Mouse (Mus musculus) forebrain, embryonic 10.5 days (tissue): ENCODE results near the gene Fam69a. TPM values are rescaled to one million over a fixed set of nuclear protein-coding genes. Genes with fewer than 3 reads are reported as not detected.
"Not testable (repeated sequence)": the region's sequence is repeated elsewhere in the genome, so short reads cannot be mapped to it uniquely, and the experiment has no call there.

Experiments
- DNase-seq: peaks from one replicate; pipeline ENCODE4 v3.0.0-alpha.2; 2017; ENCODE audit warnings: low spot score; ENCODE audit errors: extremely low spot score
- H3K27ac ChIP-seq: fragments of 300-500 bp; sonication (generic); 2 replicates; pipeline ENCODE4 v1.5.1; 2016; ENCODE audit warnings: mild to moderate bottlenecking
- H3K27me3 ChIP-seq: fragments of 300-500 bp; sonication (generic); 2 replicates; pipeline ENCODE4 v1.6.1; 2016; ENCODE audit warnings: mild to moderate bottlenecking; ENCODE audit not compliant: poor library complexity, severe bottlenecking
- H3K36me3 ChIP-seq: fragments of 300-500 bp; sonication (generic); replicated peaks from 2 replicates; pipeline ENCODE4 v1.6.1; 2016; ENCODE audit warnings: mild to moderate bottlenecking, moderate library complexity
- H3K4me1 ChIP-seq: fragments of 300-500 bp; sonication (generic); 2 replicates; pipeline ENCODE4 v1.6.1; 2016
- H3K4me3 ChIP-seq: fragments of 300-500 bp; sonication (generic); 2 replicates; pipeline ENCODE4 v1.5.1; 2016; ENCODE audit warnings: mild to moderate bottlenecking, moderate library complexity
- H3K9me3 ChIP-seq: fragments of 300-500 bp; sonication (generic); 2 replicates; pipeline ENCODE4 v1.6.1; 2016; ENCODE audit warnings: mild to moderate bottlenecking, moderate library complexity
- WGBS: fragments of 180-500 bp; shearing (Covaris S2); methylation state at CpG from one replicate; pipeline ENCODE4 v1.1.7; 2016; 5-methylcytosine and 5-hydroxymethylcytosine counted together
- polyA plus RNA-seq: library from polyadenylated mRNA; unstranded; fragments of >200 nt; fragmentation: Nextera tagmentation; extraction: Ambion mirVana; gene quantifications from 2 replicates; pipeline ENCODE4 v1.2.1, GENCODE M21; 2016

The Fam69a gene
- polyA plus RNA-seq, 1 experiment from 2014 or later, result 16.2 TPM

- no peaks in the 10 kb centered on the region for H3K4me1 ChIP-seq
- 96% methylated on average over 2 of the region's 2 CpGs for WGBS
- H3K36me3 ChIP-seq, result peaks cover 75% of the 10 kb centered on the region
- H3K27me3 ChIP-seq, result no peaks in the 10 kb centered on the region
- H3K27ac ChIP-seq, result no peak overlapping the region
- no peaks in the 10 kb centered on the region for H3K9me3 ChIP-seq
- no peak overlapping the region for H3K4me3 ChIP-seq
- DNase-seq, result no peak
These were observed 78.3 kb downstream of the Fam69a start for GRCm38 (mm10) chr5:107908514-107909110.

- no peak for DNase-seq
- 91% methylated on average over 3 of the region's 3 CpGs for WGBS
- Histone ChIP-seq H3K4me1 (peaks cover 14% of the 10 kb centered on the region), H3K4me3 (no peak overlapping the region), H3K9me3 (no peaks in the 10 kb centered on the region), H3K27me3 (no peaks in the 10 kb centered on the region), H3K27ac (no peak overlapping the region), H3K36me3 (peaks cover 77% of the 10 kb centered on the region)
These were observed 82.6 kb downstream of the Fam69a start for GRCm38 (mm10) chr5:107904325-107904724.

- Histone ChIP-seq H3K9me3 (no peaks in the 10 kb centered on the region), H3K27ac (peak overlapping the region; percentile 98), H3K27me3 (no peaks in the 10 kb centered on the region), H3K4me3 (peak overlapping the region; percentile 75), H3K4me1 (peaks cover 14% of the 10 kb centered on the region), H3K36me3 (peaks cover 45% of the 10 kb centered on the region)
- no peak for DNase-seq
- WGBS, result under 1% methylated on average over 23 of the region's 23 CpGs
These were observed 85.8 kb downstream of the Fam69a start for GRCm38 (mm10) chr5:107901014-107901615.

- peak within 1 kb of the TSS; percentile 98 for H3K27ac ChIP-seq
- no peaks in the 10 kb centered on the region for H3K27me3 ChIP-seq
- WGBS, result 3% methylated on average over 66 of the region's 66 CpGs
- peaks cover 38% of the 10 kb centered on the region for H3K36me3 ChIP-seq
- H3K4me1 ChIP-seq, result peaks cover 14% of the 10 kb centered on the region
- H3K4me3 ChIP-seq, result peak within 1 kb of the TSS; percentile 75
- H3K9me3 ChIP-seq, result no peaks in the 10 kb centered on the region
- peak; percentile 95 for DNase-seq
These were observed 86.5 kb downstream of the Fam69a start, which contains the start of gene Rpl5 for GRCm38 (mm10) chr5:107900206-107901013. TSS of gene Rpl5 (plus strand) at chr5:107900502.

- H3K9me3 ChIP-seq, result no peaks in the 10 kb centered on the region
- H3K27ac ChIP-seq, result no peak overlapping the region
- H3K27me3 ChIP-seq, result no peaks in the 10 kb centered on the region
- WGBS, result 78% methylated on average over 1 of the region's 1 CpGs
- no peaks in the 10 kb centered on the region for H3K36me3 ChIP-seq
- H3K4me1 ChIP-seq, result no peaks in the 10 kb centered on the region
- no peak overlapping the region for H3K4me3 ChIP-seq
- no peak for DNase-seq
These were observed 90.6 kb downstream of the Fam69a start for GRCm38 (mm10) chr5:107896265-107896664.

GRCm38 (mm10) chr5:107894676-107895075 is 92.2 kb downstream of the Fam69a start:
- Histone ChIP-seq H3K9me3 (no peaks in the 10 kb centered on the region), H3K36me3 (no peaks in the 10 kb centered on the region), H3K4me1 (no peaks in the 10 kb centered on the region), H3K4me3 (no peak overlapping the region), H3K27ac (no peak overlapping the region), H3K27me3 (no peaks in the 10 kb centered on the region)
- WGBS, result 75% methylated on average over 7 of the region's 7 CpGs
- DNase-seq, result no peak

- 80% methylated on average over 1 of the region's 1 CpGs for WGBS
- H3K4me1 ChIP-seq, DNase-seq, H3K27me3 ChIP-seq, H3K4me3 ChIP-seq, H3K9me3 ChIP-seq, H3K27ac ChIP-seq, H3K36me3 ChIP-seq: not testable (repeated sequence)
These were observed 95.4 kb downstream of the Fam69a start for GRCm38 (mm10) chr5:107891515-107891914.

GRCm38 (mm10) chr5:107889994-107890888 is 96.6 kb downstream of the Fam69a start:
- Histone ChIP-seq H3K9me3 (no peaks in the 10 kb centered on the region), H3K27ac (no peak overlapping the region), H3K4me1 (no peaks in the 10 kb centered on the region), H3K4me3 (no peak overlapping the region), H3K36me3 (no peaks in the 10 kb centered on the region), H3K27me3 (no peaks in the 10 kb centered on the region)
- no peak for DNase-seq
- 69% methylated on average over 9 of the region's 9 CpGs for WGBS

GRCm38 (mm10) chr5:107880710-107881109 is 106.2 kb downstream of the Fam69a start:
- H3K4me1 ChIP-seq, result no peaks in the 10 kb centered on the region
- H3K27me3 ChIP-seq, result no peaks in the 10 kb centered on the region
- 87% methylated on average over 5 of the region's 5 CpGs for WGBS
- H3K36me3 ChIP-seq, result no peaks in the 10 kb centered on the region
- no peak overlapping the region for H3K27ac ChIP-seq
- no peaks in the 10 kb centered on the region for H3K9me3 ChIP-seq
- DNase-seq, result no peak
- H3K4me3 ChIP-seq, result no peak overlapping the region

GRCm38 (mm10) chr5:107877053-107877452 is 109.8 kb downstream of the Fam69a start:
- Histone ChIP-seq H3K27me3 (no peaks in the 10 kb centered on the region), H3K27ac (no peak overlapping the region), H3K36me3 (no peaks in the 10 kb centered on the region), H3K4me1 (0 out of 2 replicates have a peak, but pooled peaks cover 3% of the 10 kb centered on the region), H3K9me3 (no peaks in the 10 kb centered on the region), H3K4me3 (no peak overlapping the region)
- no peak for DNase-seq
- 72% methylated on average over 1 of the region's 1 CpGs for WGBS

- DNase-seq, result no peak
- Histone ChIP-seq H3K4me3 (no peak overlapping the region), H3K9me3 (no peaks in the 10 kb centered on the region), H3K27me3 (peaks cover 8% of the 10 kb centered on the region), H3K27ac (no peak overlapping the region), H3K4me1 (0 out of 2 replicates have a peak, but pooled peaks cover 3% of the 10 kb centered on the region), H3K36me3 (no peaks in the 10 kb centered on the region)
These were observed 111.6 kb downstream of the Fam69a start for GRCm38 (mm10) chr5:107875261-107875611.

- Histone ChIP-seq H3K36me3 (no peaks in the 10 kb centered on the region), H3K9me3 (no peaks in the 10 kb centered on the region), H3K27me3 (peaks cover 13% of the 10 kb centered on the region), H3K27ac (peak within 1 kb of the TSS; percentile 63; the same call in 1 of the 2 replicates), H3K4me1 (0 out of 2 replicates have a peak, but pooled peaks cover 3% of the 10 kb centered on the region), H3K4me3 (peak within 1 kb of the TSS; percentile 13; the same call in 1 of the 2 replicates)
- WGBS, result 55% methylated on average over 4 of the region's 4 CpGs
- no peak for DNase-seq
These were observed 112.2 kb downstream of the Fam69a start, which contains the start of gene Evi5 for GRCm38 (mm10) chr5:107874561-107875260. TSS of gene Evi5 (minus strand) at chr5:107875107.
